Mouse (Mus musculus) hindbrain, embryonic 15.5 days (tissue): Measurements from ENCODE around the gene Fam172a. TPM values are rescaled to one million over a fixed set of nuclear protein-coding genes. Genes with fewer than 3 reads are reported as not detected.
A peak's percentile ranks its signal among the peaks of the same experiment; 100 is the strongest.

Source experiments
- ATAC-seq: fragments of 200-750 bp; cut with Nextera tagmentation; 2 replicates; pipeline ENCODE4 v1.8.0; 2017; ENCODE audit warnings: low read depth, moderate number of reproducible peaks, moderate TSS enrichment; ENCODE audit not compliant: low FRiP score
- H3K27ac ChIP-seq: fragments of 300-500 bp; sonication (generic); replicated peaks from 2 replicates; pipeline ENCODE4 v1.5.1; 2015; ENCODE audit warnings: mild to moderate bottlenecking, inconsistent platforms
- H3K27me3 ChIP-seq: fragments of 300-500 bp; sonication (generic); 2 replicates; pipeline ENCODE4 v1.6.1; 2015; ENCODE audit warnings: control low read depth, inconsistent platforms
- H3K36me3 ChIP-seq: fragments of 300-500 bp; sonication (generic); 2 replicates; pipeline ENCODE4 v1.6.1; 2015; ENCODE audit warnings: control low read depth, inconsistent platforms
- H3K4me1 ChIP-seq: fragments of 300-500 bp; sonication (generic); replicated peaks from 2 replicates; pipeline ENCODE4 v1.6.1; 2015; ENCODE audit warnings: control low read depth, inconsistent platforms
- H3K4me2 ChIP-seq: fragments of 300-500 bp; sonication (generic); 2 replicates; pipeline ENCODE4 v1.6.1; 2015; ENCODE audit warnings: moderate library complexity, mild to moderate bottlenecking, inconsistent platforms
- H3K4me3 ChIP-seq: fragments of 300-500 bp; sonication (generic); 2 replicates; pipeline ENCODE4 v1.5.1; 2015; ENCODE audit warnings: mild to moderate bottlenecking, inconsistent platforms
- H3K9ac ChIP-seq: fragments of 300-500 bp; sonication (generic); 2 replicates; pipeline ENCODE4 v1.6.1; 2015; ENCODE audit warnings: inconsistent platforms
- H3K9me3 ChIP-seq: fragments of 300-500 bp; sonication (generic); 2 replicates; pipeline ENCODE4 v1.6.1; 2016; ENCODE audit warnings: control low read depth, inconsistent platforms
- WGBS: fragments of 180-500 bp; shearing (Covaris S2); methylation state at CpG from one replicate; pipeline ENCODE4 v1.1.7; 2015; 5-methylcytosine and 5-hydroxymethylcytosine counted together
- polyA plus RNA-seq: library from polyadenylated mRNA; unstranded; fragments of >200 nt; fragmentation: Nextera tagmentation; extraction: Ambion mirVana; gene quantifications from 2 replicates; pipeline ENCODE4 v1.2.1, GENCODE M21; 2015

Gene Fam172a
- polyA plus RNA-seq, 1 experiment from 2014 or later: 38.2 TPM

GRCm38 (mm10) chr13:78175821-78176380, 474.1 kb downstream of the Fam172a start:
- Histone ChIP-seq H3K27ac (peak overlapping the region; percentile 45; the same call in 1 of the 2 replicates), H3K4me1 (peaks cover 16% of the 10 kb centered on the region), H3K27me3 (peaks cover 41% of the 10 kb centered on the region), H3K4me2 (peak overlapping the region; percentile 27), H3K9ac (no peak overlapping the region), H3K36me3 (no peaks in the 10 kb centered on the region), H3K4me3 (peak overlapping the region; percentile 12; the same call in 1 of the 2 replicates), H3K9me3 (no peaks in the 10 kb centered on the region)
- no peak for ATAC-seq
- WGBS: 5% methylated on average over 8 of the region's 8 CpGs

- Histone ChIP-seq H3K27ac (peak overlapping the region; percentile 84), H3K36me3 (no peaks in the 10 kb centered on the region), H3K4me1 (peaks cover 21% of the 10 kb centered on the region), H3K4me2 (peak overlapping the region; percentile 69; the same call in 1 of the 2 replicates), H3K9ac (no peak overlapping the region), H3K4me3 (no peak overlapping the region), H3K27me3 (peaks cover 33% of the 10 kb centered on the region), H3K9me3 (no peaks in the 10 kb centered on the region)
- 19% methylated on average over 5 of the region's 5 CpGs for WGBS
- ATAC-seq: no peak
Measured at GRCm38 (mm10) chr13:78177381-78177950, 475.6 kb downstream of the Fam172a start.

- peak overlapping the region; percentile 84 for H3K27ac ChIP-seq
- 13% methylated on average over 1 of the region's 1 CpGs for WGBS
- peaks cover 29% of the 10 kb centered on the region for H3K27me3 ChIP-seq
- peaks cover 24% of the 10 kb centered on the region for H3K4me1 ChIP-seq
- H3K9me3 ChIP-seq: no peaks in the 10 kb centered on the region
- no peaks in the 10 kb centered on the region for H3K36me3 ChIP-seq
- H3K9ac ChIP-seq: no peak overlapping the region
- ATAC-seq: no peak
- H3K4me2 ChIP-seq: peak overlapping the region; percentile 69
- H3K4me3 ChIP-seq: 0 out of 2 replicates have a peak overlapping the region, but pooled peaks have one; percentile 1
Measured at GRCm38 (mm10) chr13:78178021-78178420, 476.2 kb downstream of the Fam172a start.

GRCm38 (mm10) chr13:78178771-78179170, 476.9 kb downstream of the Fam172a start:
- Histone ChIP-seq H3K27ac (peak overlapping the region; percentile 84), H3K9ac (peak overlapping the region; percentile 42)
- 16% methylated on average over 5 of the region's 5 CpGs for WGBS

GRCm38 (mm10) chr13:78179312-78180097, 477.7 kb downstream of the Fam172a start:
- WGBS: 3% methylated on average over 38 of the region's 38 CpGs
- peaks cover 21% of the 10 kb centered on the region for H3K27me3 ChIP-seq
- ATAC-seq: peak; percentile 67

More at GRCm38 (mm10) chr13:78178771-78179170, 476.9 kb downstream of the Fam172a start:
- ATAC-seq: no peak
- no peaks in the 10 kb centered on the region for H3K9me3 ChIP-seq
- H3K4me3 ChIP-seq: peak overlapping the region; percentile 41
- peaks cover 26% of the 10 kb centered on the region for H3K27me3 ChIP-seq
- no peaks in the 10 kb centered on the region for H3K36me3 ChIP-seq
- peak overlapping the region; percentile 69 for H3K4me2 ChIP-seq
- H3K4me1 ChIP-seq: peaks cover 24% of the 10 kb centered on the region

GRCm38 (mm10) chr13:78180261-78180660, 478.4 kb downstream of the Fam172a start:
- no peak for ATAC-seq
- Histone ChIP-seq H3K4me3 (no peak overlapping the region), H3K9me3 (no peaks in the 10 kb centered on the region), H3K27ac (peak overlapping the region; percentile 84), H3K36me3 (no peaks in the 10 kb centered on the region), H3K4me1 (peaks cover 29% of the 10 kb centered on the region), H3K9ac (no peak overlapping the region), H3K27me3 (peaks cover 15% of the 10 kb centered on the region), H3K4me2 (peak overlapping the region; percentile 77)
- 48% methylated on average over 3 of the region's 3 CpGs for WGBS

More at GRCm38 (mm10) chr13:78179312-78180097, 477.7 kb downstream of the Fam172a start:
- Histone ChIP-seq H3K4me3 (peak overlapping the region; percentile 41), H3K27ac (peak overlapping the region; percentile 84), H3K9me3 (no peaks in the 10 kb centered on the region), H3K4me2 (peak overlapping the region; percentile 69), H3K4me1 (peaks cover 24% of the 10 kb centered on the region), H3K36me3 (no peaks in the 10 kb centered on the region), H3K9ac (peak overlapping the region; percentile 42)

GRCm38 (mm10) chr13:78181071-78181929, 479.5 kb downstream of the Fam172a start:
- peaks cover 15% of the 10 kb centered on the region for H3K27me3 ChIP-seq
- WGBS: under 1% methylated on average over 43 of the region's 44 CpGs

GRCm38 (mm10) chr13:78181930-78182558, 480.2 kb downstream of the Fam172a start:
- peaks cover 36% of the 10 kb centered on the region for H3K4me1 ChIP-seq
- H3K9ac ChIP-seq: peak overlapping the region; percentile 39
- peak; percentile 63 for ATAC-seq
- peaks cover 13% of the 10 kb centered on the region for H3K27me3 ChIP-seq
- H3K27ac ChIP-seq: peak overlapping the region; percentile 79
- peak overlapping the region; percentile 77 for H3K4me2 ChIP-seq
- WGBS: 4% methylated on average over 14 of the region's 14 CpGs
- H3K9me3 ChIP-seq: no peaks in the 10 kb centered on the region
- peak overlapping the region; percentile 40 for H3K4me3 ChIP-seq
- no peaks in the 10 kb centered on the region for H3K36me3 ChIP-seq

More at GRCm38 (mm10) chr13:78181071-78181929, 479.5 kb downstream of the Fam172a start:
- peak overlapping the region; percentile 40 for H3K4me3 ChIP-seq
- H3K4me1 ChIP-seq: peaks cover 35% of the 10 kb centered on the region
- H3K4me2 ChIP-seq: peak overlapping the region; percentile 77
- H3K27ac ChIP-seq: peak overlapping the region; percentile 79
- 0 out of 2 replicates have a peak, but pooled peaks have one; percentile 35 for ATAC-seq
- peak overlapping the region; percentile 26 for H3K9ac ChIP-seq
- no peaks in the 10 kb centered on the region for H3K36me3 ChIP-seq
- H3K9me3 ChIP-seq: no peaks in the 10 kb centered on the region

- H3K4me1 ChIP-seq: peaks cover 41% of the 10 kb centered on the region
- peak overlapping the region; percentile 79 for H3K27ac ChIP-seq
- H3K27me3 ChIP-seq: peaks cover 11% of the 10 kb centered on the region
- H3K4me3 ChIP-seq: 0 out of 2 replicates have a peak overlapping the region, but pooled peaks have one; percentile 7
- whole genome bisulfite sequencing: 13% methylated on average over 5 of the region's 5 CpGs
- peak overlapping the region; percentile 77 for H3K4me2 ChIP-seq
- no peaks in the 10 kb centered on the region for H3K9me3 ChIP-seq
- ATAC-seq: no peak
- H3K36me3 ChIP-seq: no peaks in the 10 kb centered on the region
- H3K9ac ChIP-seq: no peak overlapping the region; the same call in 1 of the 2 replicates
Measured at GRCm38 (mm10) chr13:78183004-78183403, 481.2 kb downstream of the Fam172a start.

- ATAC-seq: peak; percentile 73; the same call in 1 of the 2 replicates
- no peaks in the 10 kb centered on the region for H3K9me3 ChIP-seq
- H3K4me3 ChIP-seq: no peak overlapping the region
- H3K27ac ChIP-seq: peak overlapping the region; percentile 79
- peaks cover 41% of the 10 kb centered on the region for H3K4me1 ChIP-seq
- WGBS: 24% methylated on average over 5 of the region's 5 CpGs
- H3K27me3 ChIP-seq: peaks cover 7% of the 10 kb centered on the region; the same call in 1 of the 2 replicates
- no peaks in the 10 kb centered on the region for H3K36me3 ChIP-seq
- H3K9ac ChIP-seq: no peak overlapping the region
- H3K4me2 ChIP-seq: peak overlapping the region; percentile 77
Measured at GRCm38 (mm10) chr13:78183986-78184385, 482.2 kb downstream of the Fam172a start.
